Mouse (Mus musculus): ENCODE results near the gene Faxc.

Faxc gene

DNA sequence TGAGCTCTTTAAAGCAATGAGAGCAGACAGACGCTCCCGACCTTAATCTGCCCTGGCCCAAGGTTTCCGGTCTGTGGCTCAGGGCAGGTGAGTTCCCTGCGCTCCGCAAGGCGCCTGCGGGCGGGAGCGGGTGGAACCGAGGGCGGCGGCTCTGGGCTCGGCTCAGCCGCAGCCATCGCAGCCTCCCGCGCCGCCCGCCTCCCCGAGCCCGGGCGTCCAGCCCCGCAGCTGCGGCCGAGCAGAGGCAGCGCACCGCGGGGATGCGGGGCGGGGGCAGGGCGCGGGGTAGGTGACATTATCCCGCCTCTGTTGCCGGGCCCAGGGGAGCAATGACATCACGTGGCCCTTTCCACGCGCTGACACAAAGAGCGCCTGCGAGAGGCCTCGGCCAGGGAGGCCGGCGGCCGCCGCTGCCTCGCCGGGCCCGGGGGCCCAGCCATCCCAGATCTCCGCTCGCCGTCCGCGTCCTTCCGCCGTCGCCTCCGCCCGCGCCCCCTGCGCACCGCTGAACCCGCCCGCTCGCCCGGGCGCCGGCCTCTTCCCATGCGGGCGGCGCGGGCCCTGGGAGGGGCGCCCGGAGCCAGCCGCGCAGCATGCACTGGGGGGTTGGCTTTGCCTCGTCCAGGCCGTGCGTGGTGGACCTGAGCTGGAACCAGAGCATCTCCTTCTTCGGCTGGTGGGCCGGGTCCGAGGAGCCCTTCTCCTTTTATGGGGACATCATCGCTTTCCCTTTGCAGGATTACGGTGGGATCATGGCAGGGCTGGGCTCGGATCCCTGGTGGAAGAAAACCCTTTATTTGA is at the start of gene Faxc:
TSS of gene Faxc (plus strand) at position 359 of the 801 bp plus-strand sequence.
- DNase-seq (ENCODE audit: low spot score in 2 of 2): peak in 1 of 2 experiments; percentile 58

- DNase-seq (ENCODE audit: low spot score in 2 of 2): no peak
Measured at GRCm38 (mm10) chr4:21882806-21883205, 48.3 kb upstream of the Faxc start.

GRCm38 (mm10) chr4:21885831-21886230 is 45.3 kb upstream of the Faxc start:
- no peak for DNase-seq (ENCODE audit: low spot score in 2 of 2)

- no peak for DNase-seq (ENCODE audit: low spot score in 2 of 2)
Measured at GRCm38 (mm10) chr4:21931772-21932630, 872 bp downstream of the Faxc start.

- no peak for DNase-seq (ENCODE audit: low spot score in 2 of 2)
Measured at GRCm38 (mm10) chr4:21935378-21935777, 4.2 kb downstream of the Faxc start.

DNA sequence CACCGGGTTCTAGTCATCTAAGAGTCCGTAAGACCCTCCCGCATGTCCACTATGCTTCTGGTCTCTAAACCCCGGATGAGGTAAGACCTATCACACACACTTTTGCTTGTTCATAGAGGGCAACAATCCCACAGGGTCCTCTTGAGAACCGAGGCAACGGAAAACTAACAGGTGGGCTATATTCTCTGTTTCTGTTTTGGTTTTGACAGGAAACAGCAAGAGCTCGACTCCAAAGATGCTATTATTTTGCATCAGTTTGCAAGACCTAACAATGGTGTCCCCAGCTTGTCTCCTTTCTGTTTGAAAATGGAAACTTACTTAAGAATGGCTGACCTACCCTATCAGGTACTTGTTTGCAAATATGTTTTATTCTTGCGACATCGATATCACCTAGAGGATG is 5.3 kb downstream of the Faxc start:
- no peak for DNase-seq (ENCODE audit: low spot score in 2 of 2)

GRCm38 (mm10) chr4:21937890-21938289 is 6.8 kb downstream of the Faxc start:
- DNase-seq (ENCODE audit: low spot score in 2 of 2): no peak

DNA sequence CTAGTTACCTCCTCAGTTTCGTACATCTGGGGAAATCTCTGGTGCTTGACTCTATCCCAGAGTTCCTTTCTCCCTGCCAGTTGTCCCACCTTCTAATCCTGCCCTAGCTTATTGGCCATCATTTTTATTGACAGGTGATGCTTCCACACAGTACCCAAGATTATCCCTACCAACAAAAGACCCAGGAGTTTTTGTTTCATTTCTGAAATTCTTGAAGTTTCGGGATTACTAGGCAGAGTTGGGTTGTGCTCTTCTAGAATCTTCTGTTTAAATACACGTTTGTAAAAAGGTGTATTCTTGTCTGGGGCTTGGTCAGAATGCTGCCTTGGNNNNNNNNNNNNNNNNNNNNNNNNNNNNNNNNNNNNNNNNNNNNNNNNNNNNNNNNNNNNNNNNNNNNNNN is 13.5 kb downstream of the Faxc start:
- DNase-seq (ENCODE audit: low spot score in 2 of 2): no peak

GRCm38 (mm10) chr4:21951444-21951843 is 20.3 kb downstream of the Faxc start:
- DNase-seq (ENCODE audit: low spot score in 2 of 2): no peak

DNA sequence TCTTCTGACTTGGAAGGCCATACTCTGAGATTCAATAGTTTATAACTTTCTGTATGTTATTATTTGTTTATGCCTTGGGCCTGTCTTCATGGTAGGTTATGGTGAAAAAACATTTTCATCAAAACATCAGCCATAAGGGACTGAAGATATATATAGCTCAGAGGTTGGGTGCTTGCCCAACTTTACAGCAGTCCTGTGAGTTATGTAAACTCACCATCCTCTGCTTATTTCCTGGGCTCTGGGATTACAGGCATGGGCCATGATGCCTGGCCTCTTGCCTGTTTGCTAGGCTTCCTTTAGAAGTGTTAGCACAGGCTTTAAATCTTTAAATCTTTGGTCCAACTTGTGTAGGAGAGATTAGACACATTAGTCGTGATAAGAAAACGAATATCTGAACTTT is 21.1 kb downstream of the Faxc start:
- no peak for DNase-seq (ENCODE audit: low spot score in 2 of 2)

- peak; percentile 24 to 68 for DNase-seq (ENCODE audit: low spot score in 2 of 2)
Measured at GRCm38 (mm10) chr4:21957570-21958321, 26.6 kb downstream of the Faxc start.

GRCm38 (mm10) chr4:21971949-21972348 is 40.8 kb downstream of the Faxc start:
- DNase-seq (ENCODE audit: low spot score in 2 of 2): no peak

DNA sequence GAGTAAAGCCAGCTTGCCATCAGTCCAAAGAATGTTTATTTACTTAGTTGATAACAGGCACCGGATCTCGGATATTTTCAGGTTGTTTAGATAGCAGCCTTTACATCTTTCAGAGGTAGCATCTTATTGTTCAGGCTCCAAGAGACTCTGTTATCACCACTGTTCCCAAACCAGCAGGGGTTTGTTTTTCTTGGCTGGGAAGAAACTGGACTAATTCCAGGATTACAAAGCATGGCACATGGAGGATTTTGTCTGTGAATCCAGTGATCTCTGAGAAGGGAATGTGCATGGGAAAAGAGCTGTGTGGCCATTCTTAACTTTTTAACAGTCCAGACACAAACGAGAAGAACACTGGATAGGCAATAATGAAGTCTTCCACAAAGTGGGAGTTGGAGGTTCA is 43.0 kb downstream of the Faxc start:
- DNase-seq (ENCODE audit: low spot score in 2 of 2): no peak

DNA sequence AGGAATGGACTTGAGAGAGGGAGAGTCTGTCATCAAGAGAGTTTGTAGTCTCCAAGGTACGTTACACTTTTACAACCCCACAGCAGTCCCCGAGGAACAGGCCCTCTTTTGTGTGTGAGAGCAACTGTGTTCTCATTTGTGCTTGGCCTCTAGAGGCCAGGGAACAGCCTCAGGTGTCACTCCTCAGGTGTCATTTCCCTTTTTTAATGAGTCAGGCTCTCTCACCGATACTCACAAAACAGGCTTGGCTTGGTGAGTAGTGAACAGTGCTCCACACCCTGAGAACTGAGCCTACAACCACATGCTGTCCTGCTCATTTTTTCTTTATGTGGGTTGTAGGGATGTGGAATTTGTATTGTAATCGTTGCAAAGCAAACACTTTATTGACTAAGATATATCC is 49.3 kb downstream of the Faxc start:
- no peak for DNase-seq (ENCODE audit: low spot score in 2 of 2)

- no peak for DNase-seq (ENCODE audit: low spot score in 2 of 2)
Measured at GRCm38 (mm10) chr4:21982449-21982848, 51.3 kb downstream of the Faxc start.

- DNase-seq (ENCODE audit: low spot score in 2 of 2): no peak
Measured at GRCm38 (mm10) chr4:21986857-21987256, 55.7 kb downstream of the Faxc start.

- no peak for DNase-seq (ENCODE audit: low spot score in 2 of 2)
Measured at GRCm38 (mm10) chr4:21987460-21987859, 56.3 kb downstream of the Faxc start.

GRCm38 (mm10) chr4:21989571-21990091 is 58.5 kb downstream of the Faxc start:
- no peak for DNase-seq (ENCODE audit: low spot score in 2 of 2)

DNA sequence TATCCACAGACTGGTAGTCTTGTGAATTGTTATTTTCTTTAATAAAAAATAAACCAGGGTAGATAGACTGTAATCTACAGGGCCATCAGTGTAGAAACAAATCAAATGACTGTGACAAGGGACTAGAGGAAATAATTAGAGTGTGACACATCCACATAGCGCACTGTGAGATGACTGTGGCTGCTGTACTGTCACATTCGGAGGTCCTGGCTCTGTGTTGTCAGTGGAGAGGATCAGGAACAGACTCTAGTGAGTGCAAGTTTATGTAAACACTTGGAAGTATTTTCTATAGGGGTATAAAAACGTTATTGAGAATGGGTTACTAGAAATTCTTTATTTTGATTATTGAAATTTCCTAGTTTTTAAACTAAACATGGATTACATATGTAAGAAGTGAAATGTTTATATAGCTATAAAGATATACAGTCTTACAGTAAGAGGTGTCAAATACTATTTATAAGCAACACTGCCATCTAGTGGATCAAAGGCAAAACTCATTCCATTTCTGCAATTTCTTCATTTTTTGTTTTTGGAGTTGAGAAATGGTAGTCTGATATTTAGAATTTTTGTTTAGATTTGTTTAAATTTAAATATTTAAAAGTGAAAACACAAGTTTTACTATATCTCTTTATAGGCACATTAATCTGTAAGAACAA is 59.6 kb downstream of the Faxc start:
- no peak for DNase-seq (ENCODE audit: low spot score in 2 of 2)

GRCm38 (mm10) chr4:22017656-22018379 is 86.7 kb downstream of the Faxc start:
- DNase-seq (ENCODE audit: low spot score in 2 of 2): no peak

DNA sequence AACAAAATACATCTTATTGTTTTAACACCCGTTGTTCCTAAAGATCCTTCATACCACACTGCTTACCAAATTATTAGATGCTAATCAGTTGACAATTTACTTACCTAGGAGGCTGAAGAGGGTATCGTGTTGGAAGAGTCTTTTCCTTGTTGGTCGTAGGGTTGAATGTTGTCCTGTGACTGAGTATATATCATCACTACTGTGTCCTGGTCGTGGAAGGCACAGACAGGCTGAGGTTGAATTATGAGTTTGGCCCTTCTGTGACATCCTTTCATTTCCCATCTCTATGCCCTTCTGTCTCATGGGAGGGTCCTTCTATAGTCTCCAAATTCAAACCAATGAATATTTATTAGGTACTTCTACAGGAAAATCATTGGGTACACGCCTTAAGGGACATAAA is 87.3 kb downstream of the Faxc start:
- DNase-seq (ENCODE audit: low spot score in 2 of 2): no peak

Measured in spleen, postnatal 4 days (tissue).